Mouse (Mus musculus): ENCODE measurements around the gene Slc40a1.

DNA sequence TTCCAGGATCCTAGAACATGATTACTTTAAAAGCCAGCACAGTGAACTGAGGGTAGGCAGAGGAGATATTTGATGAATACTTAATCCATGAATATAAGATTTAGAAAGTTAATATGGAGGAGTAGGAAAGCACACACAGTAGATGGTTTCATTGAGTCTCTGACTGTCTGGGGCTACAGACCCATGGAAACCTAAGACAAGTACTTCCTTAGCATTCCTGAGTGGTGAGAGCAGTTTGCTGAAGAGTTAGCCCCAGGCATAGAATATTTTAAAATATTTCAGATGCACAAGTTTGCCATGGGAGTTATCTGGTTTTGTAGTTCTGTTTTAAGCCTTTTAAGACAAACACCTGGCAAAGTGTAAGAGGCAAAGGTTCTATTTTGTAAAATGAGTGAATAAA, 65.2 kb downstream of the Slc40a1 start:
- TF ChIP-seq POLR2A (IDR thresholded peaks at IDR 0.05; ENCODE audit: borderline replicate concordance, extremely low read depth, low read depth, low read length) (no peak), CTCF (IDR thresholded peaks at IDR 0.05; ENCODE audit: insufficient read depth, low read length) (no peak)

All from lung, adult 2 months (tissue).